19 mouse cellular contexts compared by ENCODE assay signal in genomic region chr12:13217568-13217967, GRCm38 (mm10). TPM values are rescaled to one million over a fixed set of nuclear protein-coding genes. Genes with fewer than 3 reads are reported as not detected.
DNase-seq lines count a peak whose midpoint lies in the region; ATAC-seq and TF ChIP-seq lines count a peak whose summit lies in the region.
"Had no signal": no experiment of that assay in that cellular context is flagged by ENCODE, and none has a peak within 500 bp of the region (broad histone marks: within the 10 kb centered on the region; RNA-seq: fewer than 3 reads in every experiment).

No protein-coding gene starts in this region.

- CTCF ChIA-PET in Patski (lab: Charles Lee): interaction anchor here (0.8 to 1.1 kb wide), 2 partner anchors 9 to 275 kb away, joined by 3 read pairs; partner anchors contain the start of gene Mycn

- no peak for ATAC-seq in heart, embryonic 12.5 days (ENCODE audit: insufficient number of reproducible peaks, low FRiP score)
- peak; percentile 68 for ATAC-seq in Patski
- ATAC-seq in kidney, embryonic 16.5 days (ENCODE audit: low FRiP score, low TSS enrichment): peak; percentile 78
- ATAC-seq in liver, postnatal 0 days: peak; percentile 39
- ATAC-seq: activated CD4-positive, CD25-positive, alpha-beta regulatory T cell, adult 4 months; forebrain, embryonic 15.5 days; hindbrain, postnatal 0 days; midbrain, embryonic 13.5 days had no signal

- H3K9ac ChIP-seq in heart, embryonic 12.5 days: no peak overlapping the region
- no peak overlapping the region for H3K9ac ChIP-seq in kidney, embryonic 16.5 days (replicated peaks; ENCODE audit: low read length)
- H3K9ac ChIP-seq in liver, postnatal 0 days (replicated peaks): no peak overlapping the region; the same call in 1 of the 2 replicates
- H3K9ac ChIP-seq: forebrain, embryonic 15.5 days; limb, embryonic 13.5 days; midbrain, embryonic 13.5 days had no signal

- H3K4me1 ChIP-seq in heart, embryonic 12.5 days (replicated peaks): peaks cover 27% of the 10 kb centered on the region
- peaks cover 12% of the 10 kb centered on the region for H3K4me1 ChIP-seq in kidney, embryonic 16.5 days (ENCODE audit: insufficient read depth, low read length)
- peaks cover 4% of the 10 kb centered on the region for H3K4me1 ChIP-seq in liver, postnatal 0 days (ENCODE audit: insufficient read depth)

- H3K4me3 ChIP-seq in heart, embryonic 12.5 days: no peak overlapping the region
- no peak overlapping the region for H3K4me3 ChIP-seq in kidney, embryonic 16.5 days (ENCODE audit: low read length)
- no peak overlapping the region for H3K4me3 ChIP-seq in liver, postnatal 0 days (ENCODE audit: low read depth, low read length)
- H3K4me3 ChIP-seq: forebrain, embryonic 15.5 days; heart, adult 2 months; layer of hippocampus, adult 2 months; left cerebral cortex, adult 2 months; limb, embryonic 13.5 days; midbrain, embryonic 13.5 days had no signal

- no peak for TF ChIP-seq EP300 in liver, postnatal 0 days (IDR thresholded peaks at IDR 0.05; ENCODE audit: low read depth)

- POLR2A ChIA-PET in Patski (lab: Charles Lee): no interaction called here

- peaks cover 27% of the 10 kb centered on the region for H3K36me3 ChIP-seq in heart, embryonic 12.5 days
- peaks cover 22% of the 10 kb centered on the region for H3K36me3 ChIP-seq in kidney, embryonic 16.5 days (ENCODE audit: insufficient read depth, low read length)
- H3K36me3 ChIP-seq in liver, postnatal 0 days (replicated peaks; ENCODE audit: insufficient read depth, low read length): peaks cover 20% of the 10 kb centered on the region

- intact Hi-C loops in gastrocnemius, postnatal 14 days (cut with DNase I; ENCODE audit: low total_unique reads): loop anchor here (5.0 to 10.0 kb wide), 3 partner anchors 275 to 800 kb away; partner anchors contain the start of gene Mycn

- H3K27ac ChIP-seq in heart, embryonic 12.5 days (ENCODE audit: poor library complexity, severe bottlenecking): 0 out of 2 replicates have a peak overlapping the region, but pooled peaks have one; percentile 7
- H3K27ac ChIP-seq in kidney, embryonic 16.5 days (ENCODE audit: low read length): peak overlapping the region; percentile 43; the same call in 1 of the 2 replicates
- H3K27ac ChIP-seq in liver, postnatal 0 days (ENCODE audit: low read depth): peak overlapping the region; percentile 61
- H3K27ac ChIP-seq: forebrain, embryonic 15.5 days; heart, adult 2 months; hindbrain, postnatal 0 days; layer of hippocampus, adult 2 months; left cerebral cortex, adult 2 months; limb, embryonic 13.5 days; midbrain, embryonic 13.5 days had no signal

- no peaks in the 10 kb centered on the region for H3K27me3 ChIP-seq in heart, embryonic 12.5 days (replicated peaks)
- no peaks in the 10 kb centered on the region for H3K27me3 ChIP-seq in Patski
- H3K27me3 ChIP-seq in kidney, embryonic 16.5 days (ENCODE audit: insufficient read depth, low read length): no peaks in the 10 kb centered on the region
- H3K27me3 ChIP-seq in liver, postnatal 0 days (ENCODE audit: insufficient read depth, low read length): no peaks in the 10 kb centered on the region
- H3K27me3 ChIP-seq: CH12.LX; forebrain, embryonic 15.5 days; midbrain, embryonic 13.5 days had no signal

- 51% methylated on average over 3 of the region's 3 CpGs for WGBS in heart, embryonic 12.5 days
- WGBS in kidney, embryonic 16.5 days: 66% methylated on average over 3 of the region's 3 CpGs
- WGBS in liver, postnatal 0 days (ENCODE audit: insufficient replicate concordance): 62% methylated on average over 3 of the region's 3 CpGs

- in situ Hi-C loops in Patski (cut with MboI; ENCODE audit: low pct_unique_long_range_greater_than_20kb): loop anchor here (5.0 to 25.0 kb wide), 6 partner anchors 243 to 1043 kb away; no protein-coding TSS in a partner anchor

- TF ChIP-seq CTCF in Patski (IDR thresholded peaks at IDR 0.05): no peak
- TF ChIP-seq CTCF in liver, postnatal 0 days (IDR thresholded peaks at IDR 0.05; ENCODE audit: low read depth): no peak

- no peak for DNase-seq in heart, adult 11 months
- DNase-seq in Patski (ENCODE audit: low read depth, low spot score): no peak
- DNase-seq in liver, postnatal 0 days: no peak
- DNase-seq in gastrocnemius, postnatal 25 days: no peak
- no peak for DNase-seq in cerebellum, postnatal 36 days
- no peak for DNase-seq in gastrocnemius, postnatal 14 days
- DNase-seq: cerebellum, postnatal 14 days; heart, adult 2 months; heart, postnatal 4 days had no signal

- no peak overlapping the region for H3K4me2 ChIP-seq in heart, embryonic 12.5 days
- no peak overlapping the region for H3K4me2 ChIP-seq in kidney, embryonic 16.5 days (replicated peaks; ENCODE audit: low read depth, low read length)
- 0 out of 2 replicates have a peak overlapping the region, but pooled peaks have one; percentile 29 for H3K4me2 ChIP-seq in liver, postnatal 0 days (ENCODE audit: low read depth, low read length)
- H3K4me2 ChIP-seq: forebrain, embryonic 15.5 days; limb, embryonic 13.5 days; midbrain, embryonic 13.5 days had no signal

- H3K9me3 ChIP-seq in heart, embryonic 12.5 days (replicated peaks): no peaks in the 10 kb centered on the region
- H3K9me3 ChIP-seq in kidney, embryonic 16.5 days (ENCODE audit: low read length): no peaks in the 10 kb centered on the region
- H3K9me3 ChIP-seq in liver, postnatal 0 days (ENCODE audit: low read length): no peaks in the 10 kb centered on the region
- H3K9me3 ChIP-seq: forebrain, embryonic 15.5 days; limb, embryonic 13.5 days; midbrain, embryonic 13.5 days had no signal

RNA-seq across cellular contexts. Expression of gene Ddx1, which starts 31.4 kb away (rescaled TPM):
- 97.4 and 102 TPM in 2 replicates for polyA plus RNA-seq in heart, embryonic 12.5 days (2016; fragmentation: Nextera tagmentation; extraction: Ambion mirVana)
- 165 TPM for polyA plus RNA-seq in Patski (2021)
- polyA plus RNA-seq in kidney, embryonic 16.5 days (2015; fragmentation: Nextera tagmentation; extraction: Ambion mirVana): 151 and 156 TPM in 2 replicates
- polyA plus RNA-seq in liver, postnatal 0 days (2015; fragmentation: Nextera tagmentation; extraction: Ambion mirVana): 46.5 and 48.0 TPM in 2 replicates
- total RNA-seq in gastrocnemius, postnatal 25 days (2021): 100 to 1,000 TPM in 1 of 2 experiments, 10 to 100 TPM in 1; 99.4 to 101 TPM
- 10 to 100 TPM; 96.7 to 97.1 TPM for total RNA-seq in gastrocnemius, postnatal 14 days (2021)

RNA-seq across cellular contexts. Expression of gene Nbas, which starts 51.4 kb away (rescaled TPM):
- 10.9 and 11.5 TPM in 2 replicates for polyA plus RNA-seq in heart, embryonic 12.5 days (2016; fragmentation: Nextera tagmentation; extraction: Ambion mirVana)
- polyA plus RNA-seq in Patski (2021): 16.1 TPM
- polyA plus RNA-seq in kidney, embryonic 16.5 days (2015; fragmentation: Nextera tagmentation; extraction: Ambion mirVana): 12.9 and 14.7 TPM in 2 replicates
- polyA plus RNA-seq in liver, postnatal 0 days (2015; fragmentation: Nextera tagmentation; extraction: Ambion mirVana): 2.4 and 2.6 TPM in 2 replicates
- 10 to 100 TPM; 15.8 to 17.2 TPM for total RNA-seq in gastrocnemius, postnatal 25 days (2021)
- total RNA-seq in gastrocnemius, postnatal 14 days (2021): 10 to 100 TPM; 13.5 to 15.2 TPM

Comparison
In these comparisons a context has a peak if more than half of its experiments do, and no peak if none do; other contexts are left out.
1. H3K27ac ChIP-seq: peak in every context shown above with its lines; median percentile 61 in liver, postnatal 0 days; 43 in kidney, embryonic 16.5 days; 7 in heart, embryonic 12.5 days.